ENCODE assay signal across 8 mouse cellular contexts in genomic region chr10:14544608-14544940, GRCm38 (mm10). TPM values are rescaled to one million over a fixed set of nuclear protein-coding genes. Genes with fewer than 3 reads are reported as not detected.
DNase-seq lines count a peak whose midpoint lies in the region; ATAC-seq lines count a peak whose summit lies in the region.

No protein-coding gene starts in this region.

- peak overlapping the region; percentile 94 for H3K9ac ChIP-seq in lung, embryonic 16.5 days (ENCODE audit: low read length)
- H3K9ac ChIP-seq in forebrain, embryonic 12.5 days, result peak overlapping the region; percentile 67; the same call in 1 of the 2 replicates
- peak overlapping the region; percentile 22 for H3K9ac ChIP-seq in limb, embryonic 11.5 days (ENCODE audit: low read length)
- H3K9ac ChIP-seq in neural tube, embryonic 14.5 days (replicated peaks; ENCODE audit: low read depth, low read length), result no peak overlapping the region

- peak; percentile 37; the same call in 1 of the 2 replicates for ATAC-seq in lung, embryonic 16.5 days (ENCODE audit: low read depth)
- peak; percentile 52 for ATAC-seq in forebrain, embryonic 12.5 days (ENCODE audit: low FRiP score)
- ATAC-seq in limb, embryonic 11.5 days (ENCODE audit: insufficient number of reproducible peaks, low FRiP score, low TSS enrichment, low read depth), result peak; percentile 33; the same call in 1 of the 2 replicates
- ATAC-seq in neural tube, embryonic 14.5 days (ENCODE audit: low read depth), result peak; percentile 50

- H3K9me3 ChIP-seq in lung, embryonic 16.5 days (ENCODE audit: control insufficient read depth, low read length), result no peaks in the 10 kb centered on the region
- H3K9me3 ChIP-seq in forebrain, embryonic 12.5 days, result no peaks in the 10 kb centered on the region
- H3K9me3 ChIP-seq in limb, embryonic 11.5 days (ENCODE audit: control insufficient read depth, low read length), result no peaks in the 10 kb centered on the region
- H3K9me3 ChIP-seq in neural tube, embryonic 14.5 days (ENCODE audit: control insufficient read depth, low read length), result no peaks in the 10 kb centered on the region

- no peaks in the 10 kb centered on the region for H3K27me3 ChIP-seq in lung, embryonic 16.5 days (ENCODE audit: control insufficient read depth, insufficient read depth, low read depth, low read length)
- peaks cover 33% of the 10 kb centered on the region for H3K27me3 ChIP-seq in forebrain, embryonic 12.5 days
- H3K27me3 ChIP-seq in limb, embryonic 11.5 days (ENCODE audit: control insufficient read depth, insufficient read depth, low read length), result peaks cover 11% of the 10 kb centered on the region
- no peaks in the 10 kb centered on the region for H3K27me3 ChIP-seq in neural tube, embryonic 14.5 days (ENCODE audit: control insufficient read depth, insufficient read depth, low read length)

- no peak for DNase-seq in lung, postnatal 36 days
- DNase-seq in limb, embryonic 11.5 days (ENCODE audit: low spot score), result no peak
- DNase-seq in cerebellum, adult 9-10 months, result no peak
- DNase-seq in cerebellum, postnatal 14 days, result no peak
- DNase-seq in left cerebral cortex, adult 9 months (ENCODE audit: low spot score in 2 of 2), result no peak

- no peaks in the 10 kb centered on the region; the same call in none of the 2 replicates for H3K4me1 ChIP-seq in lung, embryonic 16.5 days (replicated peaks; ENCODE audit: control insufficient read depth, insufficient read depth, low read length)
- peaks cover 7% of the 10 kb centered on the region for H3K4me1 ChIP-seq in forebrain, embryonic 12.5 days
- no peaks in the 10 kb centered on the region for H3K4me1 ChIP-seq in limb, embryonic 11.5 days (ENCODE audit: control insufficient read depth, insufficient read depth, low read length)
- H3K4me1 ChIP-seq in neural tube, embryonic 14.5 days (ENCODE audit: control insufficient read depth, insufficient read depth, low read length), result no peaks in the 10 kb centered on the region

- H3K4me3 ChIP-seq in lung, embryonic 16.5 days (ENCODE audit: low read length), result peak overlapping the region; percentile 90
- peak overlapping the region; percentile 71 for H3K4me3 ChIP-seq in forebrain, embryonic 12.5 days (replicated peaks)
- peak overlapping the region; percentile 72 for H3K4me3 ChIP-seq in limb, embryonic 11.5 days (ENCODE audit: low read depth, low read length)
- peak overlapping the region; percentile 76 for H3K4me3 ChIP-seq in neural tube, embryonic 14.5 days (ENCODE audit: low read depth, low read length)

- H3K4me2 ChIP-seq in lung, embryonic 16.5 days (ENCODE audit: low read depth, low read length), result peak overlapping the region; percentile 90
- peak overlapping the region; percentile 100 for H3K4me2 ChIP-seq in forebrain, embryonic 12.5 days
- peak overlapping the region; percentile 98 for H3K4me2 ChIP-seq in limb, embryonic 11.5 days (ENCODE audit: low read depth, severe bottlenecking)
- peak overlapping the region; percentile 100 for H3K4me2 ChIP-seq in neural tube, embryonic 14.5 days (ENCODE audit: low read depth, low read length)

- H3K36me3 ChIP-seq in lung, embryonic 16.5 days (ENCODE audit: control insufficient read depth, insufficient read depth, low read length), result no peaks in the 10 kb centered on the region
- H3K36me3 ChIP-seq in forebrain, embryonic 12.5 days (replicated peaks), result no peaks in the 10 kb centered on the region
- no peaks in the 10 kb centered on the region for H3K36me3 ChIP-seq in limb, embryonic 11.5 days (ENCODE audit: control insufficient read depth, insufficient read depth, low read length)
- H3K36me3 ChIP-seq in neural tube, embryonic 14.5 days (ENCODE audit: control insufficient read depth, insufficient read depth, low read length), result no peaks in the 10 kb centered on the region

- WGBS in lung, embryonic 16.5 days, result 6% methylated on average over 9 of the region's 9 CpGs
- WGBS in forebrain, embryonic 12.5 days, result 10% methylated on average over 9 of the region's 9 CpGs
- 9% methylated on average over 9 of the region's 9 CpGs for WGBS in limb, embryonic 11.5 days
- WGBS in neural tube, embryonic 14.5 days, result 7% methylated on average over 9 of the region's 9 CpGs

- H3K27ac ChIP-seq in lung, embryonic 16.5 days (ENCODE audit: low read length), result peak overlapping the region; percentile 82
- no peak overlapping the region for H3K27ac ChIP-seq in forebrain, embryonic 12.5 days
- H3K27ac ChIP-seq in limb, embryonic 11.5 days (replicated peaks; ENCODE audit: low read depth, low read length), result no peak overlapping the region
- no peak overlapping the region for H3K27ac ChIP-seq in neural tube, embryonic 14.5 days (ENCODE audit: low read depth, low read length)

RNA-seq across cellular contexts. Expression of gene Adgrg6, which starts 0.9 kb away (rescaled TPM):
- 25.0 and 27.0 TPM in 2 replicates for polyA plus RNA-seq in lung, embryonic 16.5 days (2015; fragmentation: Nextera tagmentation; extraction: Ambion mirVana)
- polyA plus RNA-seq in forebrain, embryonic 12.5 days (2016; fragmentation: Nextera tagmentation; extraction: Ambion mirVana), result 1.7 and 2.8 TPM in 2 replicates
- 1.1 and 1.6 TPM in 2 replicates for polyA plus RNA-seq in limb, embryonic 11.5 days (2014; fragmentation: Nextera tagmentation; extraction: Ambion mirVana)
- 1.2 and 5.0 TPM in 2 replicates for polyA plus RNA-seq in neural tube, embryonic 14.5 days (2014; fragmentation: Nextera tagmentation; extraction: Ambion mirVana)
